Mouse (Mus musculus) kidney, embryonic 14.5 days (tissue): ENCODE results near the gene Chchd4. TPM values are rescaled to one million over a fixed set of nuclear protein-coding genes. Genes with fewer than 3 reads are reported as not detected.

Source experiments
- ATAC-seq: fragments of 200-750 bp; cut with Nextera tagmentation; 2 replicates; pipeline ENCODE4 v1.8.0; 2017; ENCODE audit warnings: moderate number of reproducible peaks, mild to moderate bottlenecking, moderate TSS enrichment, moderate library complexity; ENCODE audit not compliant: low FRiP score, low TSS enrichment
- H3K27ac ChIP-seq: fragments of 300-500 bp; sonication (generic); 2 replicates; pipeline ENCODE4 v1.5.1; 2014; ENCODE audit warnings: low read depth, mild to moderate bottlenecking, low read length, moderate library complexity, mixed read lengths
- H3K27me3 ChIP-seq: fragments of 300-500 bp; sonication (generic); 2 replicates; pipeline ENCODE4 v1.6.1; 2014; ENCODE audit warnings: mild to moderate bottlenecking, low read length; ENCODE audit not compliant: control insufficient read depth, insufficient read depth
- H3K36me3 ChIP-seq: fragments of 300-500 bp; sonication (generic); 2 replicates; pipeline ENCODE4 v1.6.1; 2014; ENCODE audit warnings: low read length, mixed read lengths; ENCODE audit not compliant: control insufficient read depth, insufficient read depth
- H3K4me1 ChIP-seq: fragments of 300-500 bp; sonication (generic); 2 replicates; pipeline ENCODE4 v1.6.1; 2014; ENCODE audit warnings: low read length, mixed read lengths; ENCODE audit not compliant: control insufficient read depth, insufficient read depth
- H3K4me2 ChIP-seq: fragments of 300-500 bp; sonication (generic); replicated peaks from 2 replicates; pipeline ENCODE4 v1.6.1; 2014; ENCODE audit warnings: low read depth, mild to moderate bottlenecking, low read length
- H3K4me3 ChIP-seq: fragments of 300-500 bp; sonication (generic); 2 replicates; pipeline ENCODE4 v1.5.1; 2014; ENCODE audit warnings: mild to moderate bottlenecking, low read length
- H3K9ac ChIP-seq: fragments of 300-500 bp; sonication (generic); 2 replicates; pipeline ENCODE4 v1.6.1; 2014; ENCODE audit warnings: low read depth, mild to moderate bottlenecking, low read length, moderate library complexity
- H3K9me3 ChIP-seq: fragments of 300-500 bp; sonication (generic); 2 replicates; pipeline ENCODE4 v1.6.1; 2016; ENCODE audit warnings: low read length; ENCODE audit not compliant: control insufficient read depth
- WGBS: fragments of 180-500 bp; shearing (Covaris S2); extraction: QIAGEN DNeasy Blood & Tissue Kit; methylation state at CpG from one replicate; pipeline ENCODE4 v1.1.7; 2014; 5-methylcytosine and 5-hydroxymethylcytosine counted together
- polyA plus RNA-seq: library from polyadenylated mRNA; unstranded; fragments of >200 nt; fragmentation: Nextera tagmentation; extraction: Ambion mirVana; gene quantifications from 2 replicates; pipeline ENCODE4 v1.2.1, GENCODE M21; 2014

Gene Chchd4
- polyA plus RNA-seq, 1 experiment from 2014 or later, result 33.1 TPM

GRCm38 (mm10) chr6:91459471-91459870 is 13.9 kb downstream of the Chchd4 start:
- ATAC-seq, result no peak
- Histone ChIP-seq H3K9ac (no peak overlapping the region), H3K27me3 (no peaks in the 10 kb centered on the region), H3K27ac (no peak overlapping the region), H3K9me3 (no peaks in the 10 kb centered on the region), H3K4me1 (no peaks in the 10 kb centered on the region), H3K4me2 (no peak overlapping the region), H3K4me3 (no peak overlapping the region), H3K36me3 (peaks cover 19% of the 10 kb centered on the region)
- 81% methylated on average over 1 of the region's 1 CpGs for WGBS

GRCm38 (mm10) chr6:91454546-91454945 is 18.8 kb downstream of the Chchd4 start:
- no peaks in the 10 kb centered on the region for H3K36me3 ChIP-seq
- no peaks in the 10 kb centered on the region for H3K4me1 ChIP-seq
- H3K4me3 ChIP-seq, result no peak overlapping the region
- H3K4me2 ChIP-seq, result no peak overlapping the region
- 44% methylated on average over 5 of the region's 5 CpGs for WGBS
- H3K9ac ChIP-seq, result no peak overlapping the region
- H3K27ac ChIP-seq, result no peak overlapping the region
- H3K9me3 ChIP-seq, result no peaks in the 10 kb centered on the region
- ATAC-seq, result no peak
- no peaks in the 10 kb centered on the region; the same call in 1 of the 2 replicates for H3K27me3 ChIP-seq

DNA sequence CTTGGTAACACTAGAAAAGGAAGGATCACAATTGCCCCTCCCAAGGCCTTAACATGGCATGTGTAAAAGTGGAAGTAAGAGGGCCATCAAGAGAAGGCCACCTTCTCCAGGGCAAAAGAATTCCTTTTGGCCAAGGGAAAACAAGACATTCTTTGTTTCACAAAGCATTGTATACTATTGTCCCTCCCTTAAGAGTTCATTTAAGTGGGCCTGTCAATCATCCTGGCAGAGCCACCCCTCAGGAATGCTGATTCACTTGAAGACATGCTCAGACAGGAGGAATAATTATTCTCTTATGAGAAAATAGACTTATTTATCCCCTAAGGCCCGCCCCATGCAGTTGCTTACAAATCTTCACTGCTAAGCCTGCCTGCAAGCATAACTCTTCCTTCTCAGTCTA is 21.3 kb downstream of the Chchd4 start:
- Histone ChIP-seq H3K4me1 (no peaks in the 10 kb centered on the region), H3K4me2 (no peak overlapping the region), H3K27me3 (no peaks in the 10 kb centered on the region; the same call in 1 of the 2 replicates), H3K9me3 (no peaks in the 10 kb centered on the region), H3K27ac (no peak overlapping the region), H3K36me3 (no peaks in the 10 kb centered on the region), H3K4me3 (no peak overlapping the region), H3K9ac (no peak overlapping the region)
- ATAC-seq, result no peak
- WGBS, result 67% methylated on average over 1 of the region's 1 CpGs

DNA sequence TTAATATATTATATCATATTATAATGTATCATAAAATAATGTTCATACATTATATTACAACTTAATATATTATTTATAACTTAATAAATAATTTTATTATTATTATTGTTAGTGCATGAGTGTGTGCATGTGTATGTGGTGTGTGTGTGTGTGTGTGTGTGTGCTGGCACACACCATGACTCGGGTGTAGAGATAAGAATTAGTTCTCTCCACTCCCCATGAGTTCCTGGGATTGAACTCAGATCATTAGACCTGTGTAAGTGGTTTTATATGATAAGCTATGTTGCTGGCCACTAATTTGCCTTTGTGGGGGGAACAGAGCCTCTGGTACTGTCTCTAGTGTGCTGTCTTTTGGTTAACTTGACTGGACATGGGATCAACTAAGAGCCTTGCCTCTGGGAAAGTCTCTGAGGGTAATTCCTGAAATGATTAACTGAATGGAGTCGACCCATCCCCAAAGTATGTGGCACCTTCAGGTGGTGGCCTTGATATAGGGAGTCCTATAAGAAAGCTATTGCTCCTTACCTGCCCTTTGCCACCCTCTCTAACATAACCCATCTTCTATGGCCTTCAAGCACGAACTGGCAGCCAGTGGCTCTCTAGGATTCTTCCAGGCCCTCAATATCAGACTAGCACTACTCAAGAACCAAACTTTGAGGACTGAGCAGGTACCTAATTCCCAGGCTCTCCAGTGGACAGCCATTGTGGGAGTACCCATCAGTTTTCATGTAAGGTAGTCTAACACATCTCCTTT is 23.7 kb downstream of the Chchd4 start:
- Histone ChIP-seq H3K4me2 (no peak overlapping the region), H3K9me3 (no peaks in the 10 kb centered on the region), H3K4me1 (no peaks in the 10 kb centered on the region), H3K4me3 (no peak overlapping the region), H3K36me3 (no peaks in the 10 kb centered on the region), H3K9ac (no peak overlapping the region), H3K27ac (no peak overlapping the region), H3K27me3 (no peaks in the 10 kb centered on the region; the same call in 1 of the 2 replicates)
- no peak for ATAC-seq
- WGBS, result 57% methylated on average over 3 of the region's 3 CpGs

DNA sequence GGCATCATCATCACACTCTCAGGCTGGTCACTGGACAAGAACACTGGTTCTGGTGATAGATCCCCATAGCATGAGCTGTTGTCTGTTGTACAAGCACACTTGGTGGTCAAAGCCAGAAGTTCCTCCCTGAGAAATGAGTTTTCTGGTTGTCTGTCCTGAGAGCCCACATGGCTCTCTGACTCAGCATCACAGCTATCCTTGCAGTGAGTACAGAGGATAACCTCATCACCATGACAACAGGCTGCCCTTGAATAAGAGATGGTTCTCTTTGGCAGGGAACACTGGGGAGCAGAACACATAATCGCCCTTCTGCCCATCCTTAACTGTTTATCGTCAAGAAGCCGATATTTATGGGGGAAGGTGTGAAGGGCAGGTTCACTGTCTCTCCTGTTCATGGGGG is 28.0 kb downstream of the Chchd4 start:
- Histone ChIP-seq H3K4me3 (no peak overlapping the region), H3K4me2 (no peak overlapping the region), H3K27ac (no peak overlapping the region), H3K9me3 (no peaks in the 10 kb centered on the region), H3K36me3 (no peaks in the 10 kb centered on the region), H3K4me1 (no peaks in the 10 kb centered on the region), H3K27me3 (no peaks in the 10 kb centered on the region; the same call in 1 of the 2 replicates), H3K9ac (no peak overlapping the region)
- ATAC-seq, result no peak
- WGBS, result 78% methylated on average over 3 of the region's 3 CpGs

GRCm38 (mm10) chr6:91441145-91441662 is 32.1 kb downstream of the Chchd4 start:
- peak overlapping the region; percentile 72 for H3K9ac ChIP-seq
- ATAC-seq, result peak; percentile 40
- H3K4me3 ChIP-seq, result peak overlapping the region; percentile 73
- no peaks in the 10 kb centered on the region for H3K9me3 ChIP-seq
- peak overlapping the region; percentile 96 for H3K4me2 ChIP-seq
- peaks cover 9% of the 10 kb centered on the region for H3K27me3 ChIP-seq
- H3K36me3 ChIP-seq, result no peaks in the 10 kb centered on the region
- no peak overlapping the region; the same call in 1 of the 2 replicates for H3K27ac ChIP-seq
- 3% methylated on average over 19 of the region's 19 CpGs for WGBS
- no peaks in the 10 kb centered on the region for H3K4me1 ChIP-seq

DNA sequence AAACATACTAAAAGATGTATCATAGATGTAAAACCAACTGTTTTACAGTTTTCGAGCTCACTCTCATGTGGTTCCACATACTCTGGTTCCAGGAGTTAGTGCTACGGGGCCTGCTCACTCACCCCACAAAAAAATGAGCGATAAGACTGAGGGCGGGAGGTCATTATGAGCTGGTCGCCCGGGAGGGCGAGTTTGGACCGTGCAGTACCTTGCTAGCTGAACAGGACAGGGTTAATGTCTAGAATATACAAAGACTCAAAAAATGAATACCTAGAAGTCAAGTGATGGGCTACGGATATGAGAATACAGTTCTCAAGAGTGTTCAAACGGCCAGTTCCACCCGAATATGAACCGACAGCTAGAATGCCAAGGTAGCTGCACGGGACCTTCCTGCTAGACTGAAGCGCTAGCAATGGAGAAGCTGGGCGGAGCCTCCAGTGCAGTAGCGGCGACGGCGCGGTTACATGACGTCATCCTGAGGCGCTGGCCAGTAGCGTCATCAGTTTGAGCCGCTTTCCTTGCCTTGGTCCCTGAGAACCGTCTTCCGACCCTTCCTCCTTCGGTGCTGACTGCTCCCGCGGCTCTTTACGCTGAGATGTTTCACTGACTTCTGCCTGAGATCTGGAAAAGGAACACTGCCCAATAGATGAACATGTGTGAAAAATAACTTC is 32.7 kb downstream of the Chchd4 start:
- H3K27me3 ChIP-seq, result peaks cover 9% of the 10 kb centered on the region
- H3K27ac ChIP-seq, result no peak overlapping the region; the same call in 1 of the 2 replicates
- H3K4me1 ChIP-seq, result no peaks in the 10 kb centered on the region
- H3K4me3 ChIP-seq, result peak overlapping the region; percentile 73
- peak overlapping the region; percentile 72 for H3K9ac ChIP-seq
- peak; percentile 96 for ATAC-seq
- H3K4me2 ChIP-seq, result peak overlapping the region; percentile 96
- 3% methylated on average over 30 of the region's 30 CpGs for WGBS
- no peaks in the 10 kb centered on the region for H3K9me3 ChIP-seq
- no peaks in the 10 kb centered on the region for H3K36me3 ChIP-seq

- no peak overlapping the region for H3K4me3 ChIP-seq
- no peak overlapping the region for H3K9ac ChIP-seq
- H3K4me2 ChIP-seq, result no peak overlapping the region
- no peaks in the 10 kb centered on the region for H3K36me3 ChIP-seq
- no peaks in the 10 kb centered on the region for H3K4me1 ChIP-seq
- H3K27ac ChIP-seq, result no peak overlapping the region
- no peaks in the 10 kb centered on the region for H3K9me3 ChIP-seq
- WGBS, result 53% methylated on average over 4 of the region's 4 CpGs
- H3K27me3 ChIP-seq, result no peaks in the 10 kb centered on the region
- no peak for ATAC-seq
These were observed 49.2 kb downstream of the Chchd4 start for GRCm38 (mm10) chr6:91424151-91424550.

GRCm38 (mm10) chr6:91421629-91422028 is 51.7 kb downstream of the Chchd4 start:
- no peak overlapping the region for H3K4me2 ChIP-seq
- no peak for ATAC-seq
- H3K9ac ChIP-seq, result no peak overlapping the region
- no peaks in the 10 kb centered on the region for H3K9me3 ChIP-seq
- no peaks in the 10 kb centered on the region for H3K4me1 ChIP-seq
- H3K4me3 ChIP-seq, result no peak overlapping the region
- no peaks in the 10 kb centered on the region for H3K36me3 ChIP-seq
- no peak overlapping the region for H3K27ac ChIP-seq
- no peaks in the 10 kb centered on the region for H3K27me3 ChIP-seq
- 75% methylated on average over 4 of the region's 4 CpGs for WGBS
